Mouse (Mus musculus): ENCODE measurements around the gene Cacnb2.

GRCm38 (mm10) chr2:14787983-14788382, 185.1 kb downstream of the Cacnb2 start:
- TF ChIP-seq CTCF (IDR thresholded peaks at IDR 0.05; ENCODE audit: low read depth) (no peak), EP300 (IDR thresholded peaks at IDR 0.05; ENCODE audit: low read depth) (no peak)

Measured in liver, postnatal 0 days (tissue).